Comparison of ENCODE assay signal across 14 mouse cellular contexts in the genomic region with DNA sequence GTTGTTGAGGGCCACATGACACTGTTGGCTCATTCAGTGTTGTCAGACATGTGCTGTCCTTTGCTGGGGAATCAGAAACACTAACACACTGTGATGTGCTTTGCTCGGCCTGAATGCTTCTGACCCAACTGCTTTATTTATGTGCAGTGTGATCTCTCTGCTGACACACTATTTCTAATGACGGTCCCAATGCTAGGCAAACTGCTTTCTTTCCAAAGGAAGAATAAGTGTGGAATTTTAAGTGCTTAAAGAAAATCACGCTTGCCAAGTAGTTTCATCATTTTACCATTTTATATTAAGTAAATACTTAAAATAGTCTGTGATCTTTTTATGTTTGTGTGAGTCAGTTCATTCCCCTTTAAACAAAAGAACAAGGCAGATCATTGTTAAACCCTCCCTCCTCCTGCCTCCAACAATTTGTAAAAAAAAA. TPM values are rescaled to one million over a fixed set of nuclear protein-coding genes. Genes with fewer than 3 reads are reported as not detected.
DNase-seq lines count a peak whose midpoint lies in the region; ATAC-seq and TF ChIP-seq lines count a peak whose summit lies in the region.
"Had no signal": no experiment of that assay in that cellular context is flagged by ENCODE, and none has a peak within 500 bp of the region (broad histone marks: within the 10 kb centered on the region; RNA-seq: fewer than 3 reads in every experiment).

No protein-coding gene starts in this region.

- WGBS in heart, postnatal 0 days = 30% methylated on average over 3 of the region's 3 CpGs
- 26% methylated on average over 3 of the region's 3 CpGs for WGBS in lung, embryonic 16.5 days
- 30% methylated on average over 3 of the region's 3 CpGs for WGBS in neural tube, embryonic 14.5 days

- no peak overlapping the region for H3K4me3 ChIP-seq in heart, postnatal 0 days (ENCODE audit: low read depth, low read length)
- H3K4me3 ChIP-seq in lung, embryonic 16.5 days (ENCODE audit: low read length) = no peak overlapping the region
- H3K4me3 ChIP-seq in bone marrow macrophage, adult 2 months (ENCODE audit: insufficient read depth, low read length) = no peak overlapping the region
- H3K4me3 ChIP-seq in neural tube, embryonic 14.5 days (ENCODE audit: low read depth, low read length) = no peak overlapping the region
- H3K4me3 ChIP-seq: hindbrain, embryonic 15.5 days; stomach, embryonic 15.5 days had no signal

- H3K4me2 ChIP-seq in heart, postnatal 0 days (ENCODE audit: low read depth, low read length) = no peak overlapping the region
- no peak overlapping the region for H3K4me2 ChIP-seq in lung, embryonic 16.5 days (ENCODE audit: low read depth, low read length)
- no peak overlapping the region for H3K4me2 ChIP-seq in neural tube, embryonic 14.5 days (ENCODE audit: low read depth, low read length)
- H3K4me2 ChIP-seq: hindbrain, embryonic 15.5 days; stomach, embryonic 15.5 days had no signal

- no peak for TF ChIP-seq EP300 in heart, postnatal 0 days (IDR thresholded peaks at IDR 0.05; ENCODE audit: low read depth)

- peaks cover 26% of the 10 kb centered on the region for H3K36me3 ChIP-seq in heart, postnatal 0 days (replicated peaks; ENCODE audit: control insufficient read depth, insufficient read depth, low read length)
- H3K36me3 ChIP-seq in lung, embryonic 16.5 days (ENCODE audit: control insufficient read depth, insufficient read depth, low read length) = 0 out of 2 replicates have a peak, but pooled peaks cover 2% of the 10 kb centered on the region
- H3K36me3 ChIP-seq in neural tube, embryonic 14.5 days (ENCODE audit: control insufficient read depth, insufficient read depth, low read length) = peaks cover 21% of the 10 kb centered on the region; the same call in 1 of the 2 replicates
- H3K36me3 ChIP-seq: stomach, embryonic 15.5 days had no signal

- no peak for TF ChIP-seq CTCF in heart, postnatal 0 days (IDR thresholded peaks at IDR 0.05; ENCODE audit: low read depth)
- TF ChIP-seq CTCF in bone marrow macrophage, adult 2 months (IDR thresholded peaks at IDR 0.05; ENCODE audit: low read depth, low read length) = no peak

- no peaks in the 10 kb centered on the region for H3K27me3 ChIP-seq in heart, postnatal 0 days (ENCODE audit: control insufficient read depth, insufficient read depth, low read length)
- no peaks in the 10 kb centered on the region for H3K27me3 ChIP-seq in lung, embryonic 16.5 days (ENCODE audit: control insufficient read depth, insufficient read depth, low read depth, low read length)
- no peaks in the 10 kb centered on the region for H3K27me3 ChIP-seq in neural tube, embryonic 14.5 days (ENCODE audit: control insufficient read depth, insufficient read depth, low read length)
- H3K27me3 ChIP-seq: hindbrain, embryonic 15.5 days; stomach, embryonic 15.5 days had no signal

- ATAC-seq in heart, postnatal 0 days (ENCODE audit: insufficient read depth, low read depth) = 0 out of 2 replicates have a peak, but pooled peaks have one; percentile 33
- ATAC-seq in lung, embryonic 16.5 days (ENCODE audit: low read depth) = peak; percentile 89
- ATAC-seq in neural tube, embryonic 14.5 days (ENCODE audit: low read depth) = peak; percentile 46; the same call in 1 of the 2 replicates
- ATAC-seq: forebrain, embryonic 14.5 days had no signal

- peaks cover 13% of the 10 kb centered on the region for H3K4me1 ChIP-seq in heart, postnatal 0 days (ENCODE audit: control insufficient read depth, insufficient read depth)
- peaks cover 6% of the 10 kb centered on the region; the same call in 1 of the 2 replicates for H3K4me1 ChIP-seq in lung, embryonic 16.5 days (replicated peaks; ENCODE audit: control insufficient read depth, insufficient read depth, low read length)
- H3K4me1 ChIP-seq in bone marrow macrophage, adult 2 months (ENCODE audit: control insufficient read depth, insufficient read depth, low read length) = peaks cover 21% of the 10 kb centered on the region
- H3K4me1 ChIP-seq in neural tube, embryonic 14.5 days (ENCODE audit: control insufficient read depth, insufficient read depth, low read length) = 0 out of 2 replicates have a peak, but pooled peaks cover 2% of the 10 kb centered on the region
- H3K4me1 ChIP-seq: stomach, embryonic 15.5 days had no signal

- H3K9me3 ChIP-seq in heart, postnatal 0 days (replicated peaks; ENCODE audit: control insufficient read depth, low read length) = no peaks in the 10 kb centered on the region
- H3K9me3 ChIP-seq in lung, embryonic 16.5 days (ENCODE audit: control insufficient read depth, low read length) = no peaks in the 10 kb centered on the region
- H3K9me3 ChIP-seq in neural tube, embryonic 14.5 days (ENCODE audit: control insufficient read depth, low read length) = no peaks in the 10 kb centered on the region
- H3K9me3 ChIP-seq: hindbrain, embryonic 15.5 days; stomach, embryonic 15.5 days had no signal

- DNase-seq in heart, postnatal 0 days (ENCODE audit: low spot score) = no peak
- no peak for DNase-seq in heart, postnatal 4 days
- no peak for DNase-seq in lung, postnatal 36 days
- no peak for DNase-seq in kidney, postnatal 25 days
- DNase-seq: cerebellum, postnatal 10 days; gastrocnemius, postnatal 36 days; left cerebral cortex, postnatal 4 days had no signal

- H3K9ac ChIP-seq in heart, postnatal 0 days (replicated peaks; ENCODE audit: low read depth, low read length) = no peak overlapping the region
- no peak overlapping the region for H3K9ac ChIP-seq in lung, embryonic 16.5 days (ENCODE audit: low read length)
- H3K9ac ChIP-seq in neural tube, embryonic 14.5 days (replicated peaks; ENCODE audit: low read depth, low read length) = no peak overlapping the region
- H3K9ac ChIP-seq: hindbrain, embryonic 15.5 days; liver, embryonic 14.5 days; stomach, embryonic 15.5 days had no signal

- no peak for TF ChIP-seq POLR2A in bone marrow macrophage, adult 2 months (IDR thresholded peaks at IDR 0.05; ENCODE audit: borderline replicate concordance, low read depth, low read length)

- H3K27ac ChIP-seq in heart, postnatal 0 days (ENCODE audit: low read depth) = peak overlapping the region; percentile 66
- H3K27ac ChIP-seq in lung, embryonic 16.5 days (ENCODE audit: low read length) = no peak overlapping the region
- peak overlapping the region; percentile 73 for H3K27ac ChIP-seq in bone marrow macrophage, adult 2 months (ENCODE audit: insufficient read depth, low read depth, low read length)
- H3K27ac ChIP-seq in neural tube, embryonic 14.5 days (ENCODE audit: low read depth, low read length) = no peak overlapping the region
- H3K27ac ChIP-seq: hindbrain, embryonic 15.5 days; liver, embryonic 14.5 days; stomach, embryonic 15.5 days had no signal

RNA-seq across cellular contexts. Expression of a gene that starts 15.0 kb away (rescaled TPM):
- total RNA-seq in heart, postnatal 0 days (2014; rRNA removed; ENCODE audit: low replicate concordance) = 10.7 and 12.4 TPM in 2 replicates
- 5.8 and 6.1 TPM in 2 replicates for polyA plus RNA-seq in heart, postnatal 0 days (2015; fragmentation: Nextera tagmentation; extraction: Ambion mirVana)
- total RNA-seq in heart, postnatal 4 days (2021) = 10 to 100 TPM; 26.0 to 29.4 TPM
- 1.1 and 1.2 TPM in 2 replicates for polyA plus RNA-seq in lung, embryonic 16.5 days (2015; fragmentation: Nextera tagmentation; extraction: Ambion mirVana)
- polyA plus RNA-seq in bone marrow macrophage, adult 2 months (2012; ENCODE audit: insufficient read depth, insufficient read length, missing spikeins) = 18.0 and 24.0 TPM in 2 replicates
- 25.9 and 28.4 TPM in 2 replicates for polyA plus RNA-seq in neural tube, embryonic 14.5 days (2014; fragmentation: Nextera tagmentation; extraction: Ambion mirVana)

Comparison
In these comparisons a context has a peak if more than half of its experiments do, and no peak if none do; other contexts are left out.
1. ATAC-seq: peak in every context shown above with its lines; median percentile 89 in lung, embryonic 16.5 days; 46 in neural tube, embryonic 14.5 days; 33 in heart, postnatal 0 days.
2. H3K27ac ChIP-seq: peak in heart, postnatal 0 days (single experiment) and bone marrow macrophage, adult 2 months (single experiment); none in lung, embryonic 16.5 days (single experiment) and neural tube, embryonic 14.5 days (single experiment).